Mouse (Mus musculus) thymus, adult 2 months (tissue): ENCODE measurements around the gene Hspb8. TPM values are rescaled to one million over a fixed set of nuclear protein-coding genes. Genes with fewer than 3 reads are reported as not detected.

Experiments
- DNase-seq: peaks from one replicate; pipeline ENCODE4 v3.0.0; 2021
- H3K27ac ChIP-seq: fragments of 200-500 bp; 2 replicates; pipeline ENCODE4 v1.5.1; 2012; ENCODE audit warnings: low read length, control low read depth; ENCODE audit not compliant: control insufficient read depth, insufficient read depth
- H3K27me3 ChIP-seq: fragments of 200-500 bp; 2 replicates; pipeline ENCODE4 v1.6.1; 2012; ENCODE audit warnings: mild to moderate bottlenecking, low read length, moderate library complexity, mixed read lengths; ENCODE audit not compliant: control insufficient read depth, insufficient read depth
- H3K36me3 ChIP-seq: fragments of 200-500 bp; 2 replicates; pipeline ENCODE4 v1.6.1; 2012; ENCODE audit warnings: mild to moderate bottlenecking, low read length, moderate library complexity; ENCODE audit not compliant: control insufficient read depth, insufficient read depth
- H3K4me1 ChIP-seq: fragments of 200-500 bp; replicated peaks from 2 replicates; pipeline ENCODE4 v1.6.1; 2012; ENCODE audit warnings: low read length; ENCODE audit not compliant: control insufficient read depth, insufficient read depth
- H3K4me3 ChIP-seq: fragments of 200-500 bp; 2 replicates; pipeline ENCODE4 v1.5.1; 2012; ENCODE audit warnings: mild to moderate bottlenecking, low read length, control low read depth, moderate library complexity; ENCODE audit not compliant: control insufficient read depth, insufficient read depth
- CTCF ChIP-seq: fragments of 200-500 bp; IDR thresholded peaks from 2 replicates; pipeline ENCODE4 v1.5.1; 2012; ENCODE audit warnings: mild to moderate bottlenecking, control low read depth, low read length, moderate library complexity, borderline replicate concordance; ENCODE audit not compliant: control insufficient read depth, poor library complexity, insufficient read depth; ENCODE audit errors: extremely low read depth
- POLR2A ChIP-seq: fragments of 200-500 bp; IDR thresholded peaks from 2 replicates; pipeline ENCODE4 v1.6.1; 2012; ENCODE audit warnings: mild to moderate bottlenecking, low read length, control low read depth, moderate library complexity; ENCODE audit not compliant: control insufficient read depth, poor library complexity, insufficient read depth; ENCODE audit errors: extremely low read depth
- WGBS: fragments of 180-500 bp; shearing (Covaris S2); methylation state at CpG from one replicate; pipeline ENCODE4 v1.1.7; 2018; 5-methylcytosine and 5-hydroxymethylcytosine counted together
- polyA plus RNA-seq: library from polyadenylated mRNA; depleted of rRNA; stranded (reverse); fragments of >200 nt; gene quantifications from 2 replicates; pipeline ENCODE4 v1.2.3, GENCODE M21; 2012

Gene Hspb8
- polyA plus RNA-seq, 1 experiment = 48.9 TPM

GRCm38 (mm10) chr5:116444517-116444916 is 21.9 kb upstream of the Hspb8 start:
- 65% methylated on average over 27 of the region's 27 CpGs for WGBS
- Histone ChIP-seq H3K36me3 (no peaks in the 10 kb centered on the region), H3K27me3 (no peaks in the 10 kb centered on the region; the same call in 1 of the 2 replicates), H3K4me1 (no peaks in the 10 kb centered on the region), H3K4me3 (no peak overlapping the region), H3K27ac (no peak overlapping the region)
- TF ChIP-seq POLR2A = no peak
- no peak for TF ChIP-seq CTCF
- no peak for DNase-seq

DNA sequence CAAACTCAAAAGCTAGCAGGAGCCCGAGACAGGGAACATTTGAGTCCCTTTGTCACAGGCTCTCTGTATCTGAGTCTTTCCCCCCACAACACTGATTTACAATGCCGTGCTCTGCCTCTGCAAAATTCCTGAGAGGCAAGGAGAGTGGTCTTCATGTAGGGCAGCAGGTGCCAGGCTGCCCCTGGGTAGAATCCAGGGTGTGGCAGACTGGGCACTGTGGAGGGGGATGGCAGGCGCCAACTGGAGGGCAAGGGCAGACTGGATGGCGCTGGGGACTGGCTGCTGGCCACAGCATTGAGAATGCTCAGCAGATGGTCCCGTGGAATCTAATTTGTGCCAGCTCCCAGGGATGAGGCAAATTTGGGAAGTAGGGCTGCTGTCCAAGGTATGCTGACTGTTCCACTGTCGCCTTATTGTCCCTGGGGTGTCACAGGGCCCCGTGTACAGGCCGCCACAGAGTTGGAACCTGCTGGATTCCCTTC is 20.8 kb upstream of the Hspb8 start:
- H3K36me3 ChIP-seq = no peaks in the 10 kb centered on the region
- WGBS = 89% methylated on average over 8 of the region's 8 CpGs
- TF ChIP-seq CTCF (no peak), POLR2A (no peak)
- no peaks in the 10 kb centered on the region for H3K4me1 ChIP-seq
- H3K27me3 ChIP-seq = no peaks in the 10 kb centered on the region; the same call in 1 of the 2 replicates
- DNase-seq = no peak
- H3K4me3 ChIP-seq = no peak overlapping the region
- no peak overlapping the region for H3K27ac ChIP-seq

- Histone ChIP-seq H3K36me3 (no peaks in the 10 kb centered on the region), H3K27ac (no peak overlapping the region), H3K4me1 (no peaks in the 10 kb centered on the region), H3K4me3 (no peak overlapping the region), H3K27me3 (no peaks in the 10 kb centered on the region; the same call in 1 of the 2 replicates)
- WGBS = 82% methylated on average over 7 of the region's 7 CpGs
- TF ChIP-seq CTCF = no peak
- no peak for TF ChIP-seq POLR2A
- DNase-seq = no peak
These were observed 20.2 kb upstream of the Hspb8 start for GRCm38 (mm10) chr5:116442697-116443458.

DNA sequence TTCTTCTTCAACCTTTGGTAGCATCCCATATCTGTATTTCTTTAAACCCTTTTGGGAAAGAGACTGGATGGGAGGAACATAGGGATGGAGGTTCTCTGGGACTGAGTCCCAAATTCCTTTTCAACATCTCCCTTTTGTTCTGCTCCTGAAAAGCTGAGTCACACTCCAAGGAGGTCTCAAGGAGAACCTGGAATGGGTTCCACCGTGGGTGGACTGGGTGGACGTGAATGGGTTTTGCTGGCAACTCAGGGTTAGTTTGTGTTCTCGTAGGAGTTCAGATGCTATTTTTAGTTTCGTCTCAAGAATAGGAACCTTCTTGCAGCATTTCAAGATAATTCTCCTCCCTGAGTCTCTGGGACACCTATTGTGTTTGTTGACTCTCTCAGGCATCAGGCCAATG is 17.6 kb upstream of the Hspb8 start:
- Histone ChIP-seq H3K4me1 (no peaks in the 10 kb centered on the region), H3K27me3 (no peaks in the 10 kb centered on the region), H3K4me3 (no peak overlapping the region), H3K27ac (no peak overlapping the region), H3K36me3 (no peaks in the 10 kb centered on the region)
- no peak for DNase-seq
- WGBS = 50% methylated on average over 4 of the region's 4 CpGs
- no peak for TF ChIP-seq POLR2A

DNA sequence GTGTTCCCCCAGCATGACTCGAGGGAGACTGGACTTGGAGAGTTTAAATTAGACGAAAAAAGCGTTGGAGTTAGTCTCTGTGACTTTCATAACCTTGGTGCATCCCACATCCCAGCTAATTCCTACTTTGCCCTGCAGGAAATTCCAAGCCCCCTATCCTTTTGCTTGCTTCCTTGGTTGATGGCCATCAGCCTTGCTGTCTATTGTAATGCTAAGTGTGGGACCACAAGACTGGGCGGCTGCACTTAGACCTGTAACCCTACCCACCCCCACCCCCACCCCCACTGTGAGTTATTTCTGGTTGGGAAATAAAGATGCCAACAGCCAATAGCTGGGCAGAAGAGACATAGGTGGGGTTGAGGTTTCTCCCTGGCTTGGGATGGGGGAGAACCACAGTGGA is 15.7 kb upstream of the Hspb8 start:
- H3K27me3 ChIP-seq = no peaks in the 10 kb centered on the region
- no peak overlapping the region for H3K4me3 ChIP-seq
- H3K4me1 ChIP-seq = no peaks in the 10 kb centered on the region
- TF ChIP-seq POLR2A (no peak), CTCF (no peak)
- no peak for DNase-seq
- no peak overlapping the region for H3K27ac ChIP-seq
- H3K36me3 ChIP-seq = no peaks in the 10 kb centered on the region
- WGBS = 61% methylated on average over 4 of the region's 4 CpGs

DNA sequence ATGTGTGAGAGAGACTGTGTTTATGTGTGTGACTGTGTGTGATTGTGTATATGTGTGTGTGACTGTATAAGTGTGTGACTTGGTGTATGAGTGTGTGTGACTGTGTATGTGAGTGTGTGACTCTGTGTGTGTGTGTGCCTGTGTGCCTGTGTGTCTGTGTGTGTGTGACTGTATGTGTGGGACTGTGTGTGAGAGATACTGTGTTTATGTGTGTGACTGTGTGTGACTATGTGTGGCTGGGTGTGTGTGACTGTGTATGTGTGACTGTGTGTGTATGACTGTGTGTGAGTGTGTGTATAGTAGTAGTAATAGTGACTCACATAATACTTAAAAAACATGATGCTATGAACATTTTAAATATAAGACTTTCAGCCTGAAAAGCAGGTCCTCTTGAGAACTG is 13.5 kb upstream of the Hspb8 start:
- Histone ChIP-seq H3K4me3 (no peak overlapping the region), H3K27me3 (no peaks in the 10 kb centered on the region), H3K27ac (no peak overlapping the region), H3K36me3 (no peaks in the 10 kb centered on the region), H3K4me1 (no peaks in the 10 kb centered on the region)
- DNase-seq = no peak
- no peak for TF ChIP-seq POLR2A
- TF ChIP-seq CTCF = no peak
